Mouse (Mus musculus) urinary bladder, postnatal 10 days (tissue): ENCODE measurements around the gene Bdh1.
"Not testable (repeated sequence)": the region's sequence is repeated elsewhere in the genome, so short reads cannot be mapped to it uniquely, and the experiment has no call there.

ENCODE experiments used
- DNase-seq: peaks from one replicate; pipeline ENCODE4 v3.0.0; 2022; ENCODE audit warnings: low spot score

Bdh1 gene

GRCm38 (mm10) chr16:31464953-31465352 is 42.9 kb downstream of the Bdh1 start:
- no peak for DNase-seq

GRCm38 (mm10) chr16:31465630-31466029 is 43.5 kb downstream of the Bdh1 start:
- no peak for DNase-seq

- no peak for DNase-seq
Observed at GRCm38 (mm10) chr16:31466106-31466505, 44.0 kb downstream of the Bdh1 start.

- not testable (repeated sequence) for DNase-seq
Observed at GRCm38 (mm10) chr16:31470819-31471218, 48.7 kb downstream of the Bdh1 start.

GRCm38 (mm10) chr16:31471994-31472393 is 49.9 kb downstream of the Bdh1 start:
- no peak for DNase-seq

- DNase-seq: no peak
Observed at GRCm38 (mm10) chr16:31473226-31473625, 51.1 kb downstream of the Bdh1 start.

- DNase-seq: no peak
Observed at GRCm38 (mm10) chr16:31475123-31475968, 53.3 kb downstream of the Bdh1 start.

GRCm38 (mm10) chr16:31476872-31477603 is 55.0 kb downstream of the Bdh1 start:
- DNase-seq: no peak

GRCm38 (mm10) chr16:31485336-31485735 is 63.3 kb downstream of the Bdh1 start:
- DNase-seq: no peak

GRCm38 (mm10) chr16:31487266-31487665 is 65.2 kb downstream of the Bdh1 start:
- DNase-seq: no peak

- DNase-seq: no peak
Observed at GRCm38 (mm10) chr16:31489096-31489495, 67.0 kb downstream of the Bdh1 start.

- DNase-seq: no peak
Observed at GRCm38 (mm10) chr16:31490967-31491366, 68.9 kb downstream of the Bdh1 start.

- DNase-seq: no peak
Observed at GRCm38 (mm10) chr16:31492921-31493549, 71.0 kb downstream of the Bdh1 start.

GRCm38 (mm10) chr16:31493550-31493965 is 71.5 kb downstream of the Bdh1 start:
- no peak for DNase-seq

- no peak for DNase-seq
Observed at GRCm38 (mm10) chr16:31493991-31494390, 71.9 kb downstream of the Bdh1 start.

- no peak for DNase-seq
Observed at GRCm38 (mm10) chr16:31495356-31495755, 73.3 kb downstream of the Bdh1 start.

- DNase-seq: no peak
Observed at GRCm38 (mm10) chr16:31495769-31496168, 73.7 kb downstream of the Bdh1 start.

GRCm38 (mm10) chr16:31498336-31498735 is 76.3 kb downstream of the Bdh1 start:
- no peak for DNase-seq

- no peak for DNase-seq
Observed at GRCm38 (mm10) chr16:31499021-31499420, 76.9 kb downstream of the Bdh1 start.

GRCm38 (mm10) chr16:31499681-31500310 is 77.7 kb downstream of the Bdh1 start:
- no peak for DNase-seq

GRCm38 (mm10) chr16:31500532-31500931 is 78.5 kb downstream of the Bdh1 start:
- DNase-seq: no peak
